Mouse (Mus musculus): ENCODE measurements around the gene Leng1. TPM values are rescaled to one million over a fixed set of nuclear protein-coding genes. Genes with fewer than 3 reads are reported as not detected.

Leng1 gene
- polyA plus RNA-seq, 1 experiment = 9.5 TPM

- Histone ChIP-seq H3K79me2 (ENCODE audit: control insufficient read depth, insufficient read depth) (no peaks in the 10 kb centered on the region), H3K27me3 (ENCODE audit: control insufficient read depth, insufficient read depth, insufficient read length) (no peaks in the 10 kb centered on the region), H3K36me3 (ENCODE audit: control insufficient read depth, insufficient read depth) (no peaks in the 10 kb centered on the region), H3K4me3 (no peak overlapping the region), H3ac (ENCODE audit: control insufficient read depth, insufficient read length) (no peak overlapping the region), H3K4me2 (ENCODE audit: low read depth) (no peak overlapping the region)
- TF ChIP-seq POLR2A (IDR thresholded peaks at IDR 0.05; ENCODE audit: insufficient read length, low read depth) = no peak
- no peak for TF ChIP-seq REST (IDR thresholded peaks at IDR 0.05; ENCODE audit: insufficient read depth, insufficient read length)
Measured at GRCm38 (mm10) chr7:3676371-3676770, 10.7 kb upstream of the Leng1 start.

- H3K4me3 ChIP-seq = no peak overlapping the region
- no peaks in the 10 kb centered on the region for H3K36me3 ChIP-seq (ENCODE audit: control insufficient read depth, insufficient read depth)
- no peaks in the 10 kb centered on the region for H3K79me2 ChIP-seq (ENCODE audit: control insufficient read depth, insufficient read depth)
- no peak overlapping the region for H3K4me2 ChIP-seq (ENCODE audit: low read depth)
- TF ChIP-seq CEBPB (IDR thresholded peaks at IDR 0.05; ENCODE audit: insufficient read depth, poor library complexity, severe bottlenecking) = no peak
- TF ChIP-seq USF1 (IDR thresholded peaks at IDR 0.05; ENCODE audit: low read depth) = no peak
- TF ChIP-seq E2F4 (IDR thresholded peaks at IDR 0.05; ENCODE audit: insufficient read depth) = no peak
- no peak for TF ChIP-seq MAX (IDR thresholded peaks at IDR 0.05; ENCODE audit: low read depth)
- TF ChIP-seq SRF (IDR thresholded peaks at IDR 0.05; ENCODE audit: control insufficient read depth, insufficient read length, low read depth) = no peak
- no peak for TF ChIP-seq MYOD1 (IDR thresholded peaks at IDR 0.05; ENCODE audit: control insufficient read depth in 1 of 3, insufficient read length in 2 of 3, low read depth in 2 of 3)
- TF ChIP-seq POLR2A (IDR thresholded peaks at IDR 0.05; ENCODE audit: insufficient read length, low read depth) = no peak
- TF ChIP-seq MYOG (IDR thresholded peaks at IDR 0.05; ENCODE audit: control insufficient read depth in 1 of 3, insufficient read depth in 1 of 3, insufficient read length in 2 of 3, low read depth in 2 of 3) = no peak
- TF ChIP-seq TCF12 (IDR thresholded peaks at IDR 0.05; ENCODE audit: insufficient read depth, poor library complexity, severe bottlenecking) = no peak
- no peak for TF ChIP-seq POLR2AphosphoS2 (IDR thresholded peaks at IDR 0.05; ENCODE audit: insufficient read length, low read depth)
- no peak for TF ChIP-seq TCF3 (IDR thresholded peaks at IDR 0.05; ENCODE audit: insufficient read length, low read depth)
- H3ac ChIP-seq (ENCODE audit: control insufficient read depth, insufficient read length) = no peak overlapping the region
- no peaks in the 10 kb centered on the region for H3K27me3 ChIP-seq (ENCODE audit: control insufficient read depth, insufficient read depth, insufficient read length)
Measured at GRCm38 (mm10) chr7:3675228-3675548, 9.5 kb upstream of the Leng1 start.

GRCm38 (mm10) chr7:3674507-3675227 is 9.0 kb upstream of the Leng1 start:
- Histone ChIP-seq H3K27me3 (ENCODE audit: control insufficient read depth, insufficient read depth, insufficient read length) (no peaks in the 10 kb centered on the region), H3K4me2 (ENCODE audit: low read depth) (no peak overlapping the region), H3K36me3 (ENCODE audit: control insufficient read depth, insufficient read depth) (no peaks in the 10 kb centered on the region), H3ac (ENCODE audit: control insufficient read depth, insufficient read length) (no peak overlapping the region), H3K4me3 (no peak overlapping the region), H3K79me2 (ENCODE audit: control insufficient read depth, insufficient read depth) (no peaks in the 10 kb centered on the region)
- TF ChIP-seq CEBPB (IDR thresholded peaks at IDR 0.05; ENCODE audit: insufficient read depth, poor library complexity, severe bottlenecking) (no peak), USF1 (IDR thresholded peaks at IDR 0.05; ENCODE audit: low read depth) (no peak), POLR2AphosphoS2 (IDR thresholded peaks at IDR 0.05; ENCODE audit: insufficient read length, low read depth) (no peak), POLR2A (IDR thresholded peaks at IDR 0.05; ENCODE audit: insufficient read length, low read depth) (no peak), SRF (IDR thresholded peaks at IDR 0.05; ENCODE audit: control insufficient read depth, insufficient read length, low read depth) (no peak), MYOD1 (IDR thresholded peaks at IDR 0.05; ENCODE audit: control insufficient read depth in 1 of 3, insufficient read length in 2 of 3, low read depth in 2 of 3) (no peak), TCF12 (IDR thresholded peaks at IDR 0.05; ENCODE audit: insufficient read depth, poor library complexity, severe bottlenecking) (no peak), E2F4 (IDR thresholded peaks at IDR 0.05; ENCODE audit: insufficient read depth) (no peak), MAX (IDR thresholded peaks at IDR 0.05; ENCODE audit: low read depth) (no peak), TCF3 (IDR thresholded peaks at IDR 0.05; ENCODE audit: insufficient read length, low read depth) (no peak), REST (IDR thresholded peaks at IDR 0.05; ENCODE audit: insufficient read depth, insufficient read length) (no peak), MYOG (IDR thresholded peaks at IDR 0.05; ENCODE audit: control insufficient read depth in 1 of 3, insufficient read depth in 1 of 3, insufficient read length in 2 of 3, low read depth in 2 of 3) (no peak)

GRCm38 (mm10) chr7:3666921-3667391 is 1.3 kb upstream of the Leng1 start:
- H3K4me3 ChIP-seq = no peak overlapping the region

More at GRCm38 (mm10) chr7:3666921-3667391, 1.3 kb upstream of the Leng1 start:
- Histone ChIP-seq H3K36me3 (ENCODE audit: control insufficient read depth, insufficient read depth) (peaks cover 9% of the 10 kb centered on the region), H3K27me3 (ENCODE audit: control insufficient read depth, insufficient read depth, insufficient read length) (no peaks in the 10 kb centered on the region), H3ac (ENCODE audit: control insufficient read depth, insufficient read length) (no peak overlapping the region), H3K4me2 (ENCODE audit: low read depth) (no peak overlapping the region), H3K79me2 (ENCODE audit: control insufficient read depth, insufficient read depth) (peaks cover 13% of the 10 kb centered on the region)
- TF ChIP-seq POLR2A (IDR thresholded peaks at IDR 0.05; ENCODE audit: insufficient read length, low read depth) = no peak
- no peak for TF ChIP-seq CEBPB (IDR thresholded peaks at IDR 0.05; ENCODE audit: insufficient read depth, poor library complexity, severe bottlenecking)
- no peak for TF ChIP-seq MYOD1 (IDR thresholded peaks at IDR 0.05; ENCODE audit: control insufficient read depth in 1 of 3, insufficient read length in 2 of 3, low read depth in 2 of 3)
- no peak for TF ChIP-seq TCF12 (IDR thresholded peaks at IDR 0.05; ENCODE audit: insufficient read depth, poor library complexity, severe bottlenecking)
- TF ChIP-seq SRF (IDR thresholded peaks at IDR 0.05; ENCODE audit: control insufficient read depth, insufficient read length, low read depth) = no peak
- no peak for TF ChIP-seq MAX (IDR thresholded peaks at IDR 0.05; ENCODE audit: low read depth)
- no peak for TF ChIP-seq MYOG (IDR thresholded peaks at IDR 0.05; ENCODE audit: control insufficient read depth in 1 of 3, insufficient read depth in 1 of 3, insufficient read length in 2 of 3, low read depth in 2 of 3)
- TF ChIP-seq REST (IDR thresholded peaks at IDR 0.05; ENCODE audit: insufficient read depth, insufficient read length) = no peak
- no peak for TF ChIP-seq USF1 (IDR thresholded peaks at IDR 0.05; ENCODE audit: low read depth)
- TF ChIP-seq POLR2AphosphoS2 (IDR thresholded peaks at IDR 0.05; ENCODE audit: insufficient read length, low read depth) = no peak
- no peak for TF ChIP-seq TCF3 (IDR thresholded peaks at IDR 0.05; ENCODE audit: insufficient read length, low read depth)
- TF ChIP-seq E2F4 (IDR thresholded peaks at IDR 0.05; ENCODE audit: insufficient read depth) = no peak
